Mouse (Mus musculus) small intestine, adult 2 months (tissue): ENCODE measurements around the gene Catsper2.

Source experiments
- CTCF ChIP-seq: fragments of 200-500 bp; IDR thresholded peaks from 2 replicates; pipeline ENCODE4 v1.5.1; 2012; ENCODE audit warnings: low read depth, mild to moderate bottlenecking, control low read depth, inconsistent platforms, low read length, moderate library complexity, mixed read lengths; ENCODE audit not compliant: insufficient replicate concordance, insufficient read length; ENCODE audit errors: extremely low read depth
- POLR2A ChIP-seq: fragments of 200-500 bp; IDR thresholded peaks from 2 replicates; pipeline ENCODE4 v1.6.1; 2012; ENCODE audit warnings: low read depth, mild to moderate bottlenecking, control low read depth, inconsistent platforms, low read length, moderate library complexity

DNA sequence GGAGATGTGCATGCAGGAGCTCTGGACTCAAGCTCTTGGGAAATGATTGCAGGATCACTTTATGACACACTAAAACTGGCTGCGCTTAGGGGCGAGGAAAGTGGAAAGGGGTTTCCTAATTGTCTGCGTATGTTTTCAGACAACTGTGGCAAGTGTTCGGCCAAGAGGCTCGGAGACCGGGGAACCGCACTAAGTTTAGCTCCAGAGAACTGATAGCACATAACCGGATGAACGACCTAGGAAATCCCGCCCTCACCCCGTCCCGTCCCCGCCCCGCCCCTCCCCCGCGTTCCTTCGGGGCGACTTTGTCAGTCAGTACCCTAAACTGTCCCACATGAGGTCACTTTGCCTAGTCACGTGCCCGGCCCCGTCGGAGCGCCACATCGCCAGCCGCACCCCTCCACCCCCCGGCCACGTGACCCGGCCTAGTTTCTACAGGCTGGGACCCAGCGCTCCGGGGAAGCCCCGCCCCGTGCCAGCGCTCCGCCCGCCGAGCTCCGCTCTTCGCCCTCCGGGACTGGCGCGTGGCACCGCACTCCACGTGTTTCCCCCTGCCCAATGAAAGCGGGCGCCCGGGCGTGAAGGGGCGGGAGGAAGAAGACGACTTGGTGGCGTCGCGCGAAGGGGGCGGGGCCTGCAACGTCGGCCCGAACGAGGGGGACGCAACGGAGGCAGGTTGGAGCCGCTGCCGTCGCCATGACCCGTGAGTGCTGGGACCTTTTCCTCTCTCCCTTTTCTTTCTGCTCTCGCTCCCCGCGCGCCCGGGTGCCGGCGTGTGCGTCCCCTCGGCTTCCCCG lies 35.3 kb upstream of the Catsper2 start, which contains the start of gene Serf2:
- TF ChIP-seq POLR2A (peak; percentile 95), CTCF (no peak)
